Mouse (Mus musculus) heart, postnatal 0 days (tissue): ENCODE results near the gene Rfx4. TPM values are rescaled to one million over a fixed set of nuclear protein-coding genes. Genes with fewer than 3 reads are reported as not detected.

Experiments used
- ATAC-seq: fragments of 200-750 bp; cut with Nextera tagmentation; 2 replicates; pipeline ENCODE4 v1.8.0; 2017; ENCODE audit warnings: low read depth, moderate number of reproducible peaks, moderate library complexity; ENCODE audit not compliant: insufficient read depth
- DNase-seq: peaks from one replicate; pipeline ENCODE4 v3.0.0-alpha.2; 2016; ENCODE audit warnings: low spot score
- H3K27ac ChIP-seq: fragments of 300-500 bp; sonication (generic); 2 replicates; pipeline ENCODE4 v1.5.1; 2014; ENCODE audit warnings: low read depth, mild to moderate bottlenecking
- H3K27me3 ChIP-seq: fragments of 300-500 bp; sonication (generic); 2 replicates; pipeline ENCODE4 v1.6.1; 2014; ENCODE audit warnings: low read length, mixed read lengths; ENCODE audit not compliant: control insufficient read depth, insufficient read depth
- H3K36me3 ChIP-seq: fragments of 300-500 bp; sonication (generic); replicated peaks from 2 replicates; pipeline ENCODE4 v1.6.1; 2014; ENCODE audit warnings: low read length, mixed read lengths; ENCODE audit not compliant: control insufficient read depth, insufficient read depth
- H3K4me1 ChIP-seq: fragments of 300-500 bp; sonication (generic); 2 replicates; pipeline ENCODE4 v1.6.1; 2014; ENCODE audit warnings: antibody characterized with exemption; ENCODE audit not compliant: control insufficient read depth, insufficient read depth
- H3K4me2 ChIP-seq: fragments of 300-500 bp; sonication (generic); 2 replicates; pipeline ENCODE4 v1.6.1; 2014; ENCODE audit warnings: low read depth, mild to moderate bottlenecking, low read length, moderate library complexity
- H3K4me3 ChIP-seq: fragments of 300-500 bp; sonication (generic); 2 replicates; pipeline ENCODE4 v1.5.1; 2014; ENCODE audit warnings: low read depth, low read length
- H3K9ac ChIP-seq: fragments of 300-500 bp; sonication (generic); replicated peaks from 2 replicates; pipeline ENCODE4 v1.6.1; 2014; ENCODE audit warnings: low read depth, low read length, mixed read lengths
- H3K9me3 ChIP-seq: fragments of 300-500 bp; sonication (generic); replicated peaks from 2 replicates; pipeline ENCODE4 v1.6.1; 2016; ENCODE audit warnings: low read length; ENCODE audit not compliant: control insufficient read depth
- CTCF ChIP-seq: IDR thresholded peaks from 2 replicates; pipeline ENCODE4 v1.5.1; 2016; ENCODE audit warnings: antibody characterized with exemption, control low read depth, low read depth
- EP300 ChIP-seq: IDR thresholded peaks from 2 replicates; pipeline ENCODE4 v1.6.1; 2016; ENCODE audit warnings: antibody characterized with exemption, low read depth
- WGBS: fragments of 180-500 bp; shearing (Covaris S2); extraction: QIAGEN DNeasy Blood & Tissue Kit; methylation state at CpG from one replicate; pipeline ENCODE4 v1.1.7; 2014; 5-methylcytosine and 5-hydroxymethylcytosine counted together
- polyA plus RNA-seq: library from polyadenylated mRNA; unstranded; fragments of >200 nt; fragmentation: Nextera tagmentation; extraction: Ambion mirVana; gene quantifications from 2 replicates; pipeline ENCODE4 v1.2.1, GENCODE M21; 2015
- total RNA-seq: library from RNA; depleted of rRNA; stranded (reverse); fragments of >200 nt; gene quantifications from 2 replicates; pipeline ENCODE4 v1.2.3, GENCODE M21; 2014; ENCODE audit warnings: low replicate concordance

Rfx4 gene
- total and polyA plus RNA-seq, 2 experiments from 2014 or later: not detected

DNA sequence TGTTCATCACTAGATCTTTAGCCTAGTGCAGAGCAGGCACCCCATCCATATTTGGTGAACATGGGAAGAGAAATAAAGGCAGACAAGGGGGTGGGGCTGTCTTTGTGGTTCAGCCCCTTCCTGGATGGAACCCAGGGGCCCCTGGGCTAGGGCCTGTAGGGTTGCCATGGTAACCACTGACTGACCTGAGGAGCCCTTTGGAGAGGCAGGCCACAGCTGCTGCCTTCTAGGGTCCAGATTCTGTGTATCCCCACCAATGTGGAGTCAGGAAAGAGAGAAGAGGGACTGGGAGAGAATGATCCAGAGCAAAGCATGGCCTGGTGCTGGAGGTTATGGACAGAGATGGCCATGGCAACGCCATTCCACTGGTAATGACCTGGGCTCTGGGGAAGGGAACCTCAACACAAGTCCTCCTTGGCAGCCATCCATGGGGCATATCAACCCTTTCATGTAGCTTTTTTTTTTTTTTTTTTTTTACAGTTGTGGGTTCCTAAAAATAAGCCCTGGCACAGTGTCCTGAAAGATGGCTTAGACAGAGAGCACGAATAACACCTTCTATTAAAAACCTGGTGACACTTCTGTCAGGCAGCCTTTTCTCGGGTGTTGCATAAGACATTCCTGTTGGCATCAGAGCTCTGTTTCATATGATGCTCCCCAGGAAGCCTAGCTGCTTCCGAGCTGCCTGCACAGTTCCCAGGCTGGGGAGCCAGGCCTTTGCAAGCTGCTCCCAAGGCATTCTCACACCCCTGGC, 16.7 kb downstream of the Rfx4 start:
- Histone ChIP-seq H3K4me1 (peaks cover 30% of the 10 kb centered on the region), H3K27me3 (no peaks in the 10 kb centered on the region), H3K4me2 (no peak overlapping the region), H3K27ac (peak overlapping the region; percentile 44; the same call in 1 of the 2 replicates), H3K9me3 (no peaks in the 10 kb centered on the region), H3K4me3 (no peak overlapping the region), H3K36me3 (no peaks in the 10 kb centered on the region), H3K9ac (no peak overlapping the region)
- peak; percentile 51 for DNase-seq
- 29% methylated on average over 4 of the region's 4 CpGs for WGBS
- ATAC-seq: peak; percentile 52
- TF ChIP-seq EP300 (0 out of 2 replicates have a peak, but pooled peaks have one; percentile 25), CTCF (no peak)

GRCm38 (mm10) chr10:84773889-84774288, 18.0 kb downstream of the Rfx4 start:
- no peak for ATAC-seq
- Histone ChIP-seq H3K9me3 (no peaks in the 10 kb centered on the region), H3K4me2 (no peak overlapping the region), H3K36me3 (no peaks in the 10 kb centered on the region), H3K4me3 (no peak overlapping the region), H3K4me1 (peaks cover 30% of the 10 kb centered on the region), H3K9ac (no peak overlapping the region), H3K27ac (no peak overlapping the region), H3K27me3 (no peaks in the 10 kb centered on the region)
- no peak for DNase-seq
- WGBS: 82% methylated on average over 4 of the region's 4 CpGs
- TF ChIP-seq CTCF (no peak), EP300 (no peak)

DNA sequence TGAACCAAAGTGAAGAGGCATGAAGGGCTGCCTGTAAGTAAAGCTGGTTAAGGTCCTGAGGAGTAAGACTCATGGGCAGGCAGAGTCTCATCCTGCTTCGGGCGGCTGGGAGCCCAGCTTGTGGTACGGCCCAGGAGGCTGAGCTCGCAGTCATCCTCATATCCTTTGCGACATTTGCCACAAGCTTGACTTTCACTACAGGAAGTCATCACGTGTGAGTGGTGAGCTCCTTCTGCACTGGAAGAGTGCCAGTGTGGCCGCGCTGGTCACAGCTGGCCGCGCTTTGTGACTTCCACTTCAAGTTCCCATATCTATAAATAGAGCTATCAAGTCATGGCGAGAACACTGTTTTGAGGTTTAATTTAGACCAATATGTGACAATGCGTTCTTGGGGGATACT, 18.7 kb downstream of the Rfx4 start:
- H3K27me3 ChIP-seq: no peaks in the 10 kb centered on the region
- peaks cover 30% of the 10 kb centered on the region for H3K4me1 ChIP-seq
- H3K4me2 ChIP-seq: peak overlapping the region; percentile 1
- H3K36me3 ChIP-seq: no peaks in the 10 kb centered on the region
- WGBS: 9% methylated on average over 12 of the region's 12 CpGs
- H3K4me3 ChIP-seq: no peak overlapping the region
- peak; percentile 89 for ATAC-seq
- no peak overlapping the region for H3K9ac ChIP-seq
- H3K27ac ChIP-seq: peak overlapping the region; percentile 32; the same call in 1 of the 2 replicates
- no peaks in the 10 kb centered on the region for H3K9me3 ChIP-seq
- TF ChIP-seq CTCF (no peak), EP300 (no peak)
- DNase-seq: peak; percentile 94

- TF ChIP-seq EP300 (no peak), CTCF (no peak)
- Histone ChIP-seq H3K27me3 (no peaks in the 10 kb centered on the region), H3K4me3 (no peak overlapping the region), H3K4me1 (peaks cover 30% of the 10 kb centered on the region), H3K9me3 (no peaks in the 10 kb centered on the region), H3K36me3 (no peaks in the 10 kb centered on the region), H3K4me2 (no peak overlapping the region), H3K9ac (no peak overlapping the region), H3K27ac (no peak overlapping the region)
- no peak for ATAC-seq
- WGBS: 61% methylated on average over 5 of the region's 5 CpGs
- no peak for DNase-seq
Measured at GRCm38 (mm10) chr10:84777109-84777508, 21.2 kb downstream of the Rfx4 start.

- no peaks in the 10 kb centered on the region for H3K9me3 ChIP-seq
- H3K36me3 ChIP-seq: no peaks in the 10 kb centered on the region
- 75% methylated on average over 7 of the region's 7 CpGs for WGBS
- H3K4me1 ChIP-seq: peaks cover 25% of the 10 kb centered on the region
- TF ChIP-seq EP300: no peak
- no peak for TF ChIP-seq CTCF
- DNase-seq: no peak
- H3K4me2 ChIP-seq: no peak overlapping the region
- H3K27ac ChIP-seq: no peak overlapping the region
- H3K9ac ChIP-seq: no peak overlapping the region
- no peak overlapping the region for H3K4me3 ChIP-seq
- no peaks in the 10 kb centered on the region for H3K27me3 ChIP-seq
- ATAC-seq: no peak
Measured at GRCm38 (mm10) chr10:84777974-84778373, 22.1 kb downstream of the Rfx4 start.

DNA sequence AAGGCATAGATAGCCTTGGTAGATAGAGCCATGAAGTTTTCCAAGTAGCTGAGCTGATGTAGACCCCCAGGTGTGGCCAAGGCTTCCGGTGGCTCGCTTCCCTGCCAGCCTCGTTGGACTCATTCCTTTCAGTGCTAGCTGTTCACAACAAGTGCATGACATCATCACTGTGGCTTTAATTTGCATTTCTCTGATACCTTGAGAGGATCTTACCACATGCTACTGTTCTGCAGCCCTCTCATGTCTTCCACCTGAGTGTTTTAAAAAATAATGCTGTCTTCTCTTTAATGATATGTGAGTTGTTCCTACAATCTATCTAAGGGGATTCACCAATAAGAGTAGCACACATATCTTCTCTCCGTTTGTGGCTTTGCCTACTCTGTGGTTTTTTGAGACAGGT, 25.0 kb downstream of the Rfx4 start:
- 47% methylated on average over 4 of the region's 4 CpGs for WGBS

More for the DNA sequence above, 25.0 kb downstream of the Rfx4 start:
- Histone ChIP-seq H3K4me3 (no peak overlapping the region), H3K9ac (no peak overlapping the region), H3K36me3 (no peaks in the 10 kb centered on the region), H3K27ac (no peak overlapping the region), H3K27me3 (no peaks in the 10 kb centered on the region), H3K4me2 (no peak overlapping the region), H3K4me1 (no peaks in the 10 kb centered on the region), H3K9me3 (no peaks in the 10 kb centered on the region)
- TF ChIP-seq EP300 (no peak), CTCF (no peak)
- DNase-seq (no peak), ATAC-seq (no peak)
